Mouse (Mus musculus): ENCODE measurements around the gene Zfp715.
A peak's percentile ranks its signal among the peaks of the same experiment; 100 is the strongest.

GRCm38 (mm10) chr7:43291524-43291923, 21.6 kb downstream of the Zfp715 start:
- TF ChIP-seq CTCF (conservative IDR thresholded peaks at IDR 0.05; ENCODE audit: low read length) (peak; percentile 64), NANOG (IDR thresholded peaks at IDR 0.05; ENCODE audit: borderline replicate concordance, low read length) (no peak)
